Mouse (Mus musculus) stomach, postnatal 0 days (tissue): ENCODE results near the gene Gm17359.

Source experiments
- CTCF ChIP-seq: IDR thresholded peaks from 2 replicates; pipeline ENCODE4 v1.5.1; 2016; ENCODE audit warnings: antibody characterized with exemption, low read depth, mild to moderate bottlenecking, moderate library complexity
- EP300 ChIP-seq: optimal IDR thresholded peaks from 2 replicates; pipeline ENCODE3; 2016; ENCODE audit warnings: antibody characterized with exemption

DNA sequence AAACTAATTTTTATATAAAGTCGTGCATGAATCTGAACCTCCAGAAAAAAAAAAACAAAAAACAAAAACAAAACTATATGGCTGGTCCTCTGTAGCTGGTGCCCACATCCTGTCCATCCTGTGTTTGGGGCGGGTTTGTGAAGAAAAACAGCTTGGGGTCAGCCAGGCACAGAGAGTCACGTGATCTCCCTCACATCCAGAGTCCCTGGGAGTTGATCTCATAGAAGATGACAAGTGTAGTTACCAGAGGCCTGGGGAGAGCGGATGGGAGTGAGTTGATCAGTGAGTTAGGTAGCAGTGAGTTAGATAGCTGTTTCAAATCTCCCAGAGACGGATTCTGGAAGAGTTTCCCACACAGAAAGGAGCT is 74.2 kb downstream of the Gm17359 start:
- TF ChIP-seq CTCF, result no peak
- no peak for TF ChIP-seq EP300
